Mouse (Mus musculus): ENCODE data around the gene Slc7a6.

- TF ChIP-seq GATA1 (IDR thresholded peaks at IDR 0.05; ENCODE audit: borderline replicate concordance, low read length), result no peak
- no peak for TF ChIP-seq FLI1 (IDR thresholded peaks at IDR 0.05; ENCODE audit: low read length)
These were observed 31.3 kb upstream of the Slc7a6 start for GRCm38 (mm10) chr8:106137218-106137905.
